Mouse (Mus musculus) lung, embryonic 16.5 days (tissue): ENCODE results near the gene Sf3a1. TPM values are rescaled to one million over a fixed set of nuclear protein-coding genes. Genes with fewer than 3 reads are reported as not detected.
A peak's percentile ranks its signal among the peaks of the same experiment; 100 is the strongest.

Source experiments
- ATAC-seq: fragments of 200-750 bp; cut with Nextera tagmentation; 2 replicates; pipeline ENCODE4 v1.8.0; 2017; ENCODE audit warnings: low read depth, mild to moderate bottlenecking, moderate library complexity
- H3K27ac ChIP-seq: fragments of 300-500 bp; sonication (generic); 2 replicates; pipeline ENCODE4 v1.5.1; 2014; ENCODE audit warnings: mild to moderate bottlenecking, control low read depth, low read length
- H3K27me3 ChIP-seq: fragments of 300-500 bp; sonication (generic); 2 replicates; pipeline ENCODE4 v1.6.1; 2014; ENCODE audit warnings: low read depth, low read length, mixed read lengths; ENCODE audit not compliant: control insufficient read depth, insufficient read depth
- H3K36me3 ChIP-seq: fragments of 300-500 bp; sonication (generic); 2 replicates; pipeline ENCODE4 v1.6.1; 2014; ENCODE audit warnings: low read length; ENCODE audit not compliant: control insufficient read depth, insufficient read depth
- H3K4me1 ChIP-seq: fragments of 300-500 bp; sonication (generic); replicated peaks from 2 replicates; pipeline ENCODE4 v1.6.1; 2014; ENCODE audit warnings: low read length, mixed read lengths; ENCODE audit not compliant: control insufficient read depth, insufficient read depth
- H3K4me2 ChIP-seq: fragments of 300-500 bp; sonication (generic); 2 replicates; pipeline ENCODE4 v1.6.1; 2014; ENCODE audit warnings: low read depth, low read length, control low read depth
- H3K4me3 ChIP-seq: fragments of 300-500 bp; sonication (generic); 2 replicates; pipeline ENCODE4 v1.5.1; 2014; ENCODE audit warnings: mild to moderate bottlenecking, low read length, control low read depth
- H3K9ac ChIP-seq: fragments of 300-500 bp; sonication (generic); 2 replicates; pipeline ENCODE4 v1.6.1; 2014; ENCODE audit warnings: low read length, control low read depth
- H3K9me3 ChIP-seq: fragments of 300-500 bp; sonication (generic); 2 replicates; pipeline ENCODE4 v1.6.1; 2016; ENCODE audit warnings: low read length; ENCODE audit not compliant: control insufficient read depth
- WGBS: fragments of 180-500 bp; shearing (Covaris S2); extraction: QIAGEN DNeasy Blood & Tissue Kit; methylation state at CpG from one replicate; pipeline ENCODE4 v1.1.7; 2014; 5-methylcytosine and 5-hydroxymethylcytosine counted together
- polyA plus RNA-seq: library from polyadenylated mRNA; unstranded; fragments of >200 nt; fragmentation: Nextera tagmentation; extraction: Ambion mirVana; gene quantifications from 2 replicates; pipeline ENCODE4 v1.2.1, GENCODE M21; 2015

Sf3a1 gene
- polyA plus RNA-seq, 1 experiment from 2014 or later: 48.9 TPM

- ATAC-seq: no peak
- H3K4me1 ChIP-seq: peaks cover 13% of the 10 kb centered on the region
- H3K9ac ChIP-seq: no peak overlapping the region
- H3K4me3 ChIP-seq: no peak overlapping the region
- H3K27me3 ChIP-seq: no peaks in the 10 kb centered on the region
- no peak overlapping the region for H3K27ac ChIP-seq
- H3K4me2 ChIP-seq: no peak overlapping the region
- WGBS: 72% methylated on average over 3 of the region's 3 CpGs
- no peaks in the 10 kb centered on the region for H3K36me3 ChIP-seq
- no peaks in the 10 kb centered on the region for H3K9me3 ChIP-seq
Observed at GRCm38 (mm10) chr11:4192757-4193156, 32.6 kb downstream of the Sf3a1 start.

- Histone ChIP-seq H3K4me3 (no peak overlapping the region), H3K36me3 (no peaks in the 10 kb centered on the region), H3K27ac (no peak overlapping the region), H3K9ac (no peak overlapping the region), H3K4me2 (no peak overlapping the region), H3K27me3 (no peaks in the 10 kb centered on the region), H3K4me1 (peaks cover 9% of the 10 kb centered on the region), H3K9me3 (no peaks in the 10 kb centered on the region)
- no peak for ATAC-seq
Observed at GRCm38 (mm10) chr11:4193420-4193819, 33.3 kb downstream of the Sf3a1 start.

- ATAC-seq: no peak
- 87% methylated on average over 3 of the region's 3 CpGs for WGBS
- H3K4me1 ChIP-seq: peaks cover 9% of the 10 kb centered on the region
Observed at GRCm38 (mm10) chr11:4195597-4196031, 35.5 kb downstream of the Sf3a1 start.

GRCm38 (mm10) chr11:4196636-4197035 lies 36.5 kb downstream of the Sf3a1 start:
- peaks cover 9% of the 10 kb centered on the region for H3K4me1 ChIP-seq
- H3K4me2 ChIP-seq: no peak overlapping the region
- peak; percentile 88 for ATAC-seq
- H3K9me3 ChIP-seq: no peaks in the 10 kb centered on the region
- H3K36me3 ChIP-seq: no peaks in the 10 kb centered on the region
- H3K27me3 ChIP-seq: no peaks in the 10 kb centered on the region
- H3K4me3 ChIP-seq: no peak overlapping the region
- 48% methylated on average over 8 of the region's 8 CpGs for WGBS
- no peak overlapping the region for H3K9ac ChIP-seq
- peak overlapping the region; percentile 65 for H3K27ac ChIP-seq

More at GRCm38 (mm10) chr11:4195597-4196031, 35.5 kb downstream of the Sf3a1 start:
- Histone ChIP-seq H3K27ac (no peak overlapping the region), H3K9ac (no peak overlapping the region), H3K4me2 (no peak overlapping the region), H3K4me3 (no peak overlapping the region), H3K36me3 (no peaks in the 10 kb centered on the region), H3K27me3 (no peaks in the 10 kb centered on the region), H3K9me3 (no peaks in the 10 kb centered on the region)

GRCm38 (mm10) chr11:4197691-4198090 lies 37.5 kb downstream of the Sf3a1 start:
- Histone ChIP-seq H3K9ac (no peak overlapping the region), H3K36me3 (no peaks in the 10 kb centered on the region), H3K4me3 (no peak overlapping the region), H3K27ac (peak overlapping the region; percentile 45), H3K9me3 (no peaks in the 10 kb centered on the region), H3K4me1 (peaks cover 14% of the 10 kb centered on the region), H3K27me3 (no peaks in the 10 kb centered on the region), H3K4me2 (no peak overlapping the region)
- ATAC-seq: peak; percentile 41; the same call in 1 of the 2 replicates
- 69% methylated on average over 1 of the region's 1 CpGs for WGBS

- no peak for ATAC-seq
Observed at GRCm38 (mm10) chr11:4201981-4202700, 42.0 kb downstream of the Sf3a1 start.

GRCm38 (mm10) chr11:4202995-4203704 lies 43.0 kb downstream of the Sf3a1 start:
- Histone ChIP-seq H3K36me3 (peaks cover 6% of the 10 kb centered on the region; the same call in 1 of the 2 replicates), H3K9me3 (no peaks in the 10 kb centered on the region), H3K9ac (peak overlapping the region; percentile 13; the same call in 1 of the 2 replicates), H3K27me3 (no peaks in the 10 kb centered on the region), H3K4me1 (peaks cover 16% of the 10 kb centered on the region; the same call in 1 of the 2 replicates), H3K4me2 (no peak overlapping the region), H3K27ac (peak overlapping the region; percentile 47; the same call in 1 of the 2 replicates), H3K4me3 (no peak overlapping the region)
- no peak for ATAC-seq
- 70% methylated on average over 12 of the region's 12 CpGs for WGBS

More at GRCm38 (mm10) chr11:4201981-4202700, 42.0 kb downstream of the Sf3a1 start:
- Histone ChIP-seq H3K4me1 (peaks cover 18% of the 10 kb centered on the region; the same call in 1 of the 2 replicates), H3K4me3 (no peak overlapping the region), H3K27ac (no peak overlapping the region), H3K27me3 (no peaks in the 10 kb centered on the region), H3K36me3 (peaks cover 3% of the 10 kb centered on the region; the same call in 1 of the 2 replicates), H3K4me2 (no peak overlapping the region), H3K9ac (no peak overlapping the region), H3K9me3 (no peaks in the 10 kb centered on the region)
- 49% methylated on average over 11 of the region's 11 CpGs for WGBS

GRCm38 (mm10) chr11:4203705-4204074 lies 43.5 kb downstream of the Sf3a1 start:
- Histone ChIP-seq H3K27ac (peak overlapping the region; percentile 47), H3K9ac (peak overlapping the region; percentile 13; the same call in 1 of the 2 replicates), H3K9me3 (no peaks in the 10 kb centered on the region), H3K4me1 (peaks cover 16% of the 10 kb centered on the region; the same call in 1 of the 2 replicates), H3K27me3 (no peaks in the 10 kb centered on the region), H3K4me2 (no peak overlapping the region), H3K36me3 (peaks cover 8% of the 10 kb centered on the region; the same call in 1 of the 2 replicates), H3K4me3 (no peak overlapping the region)
- WGBS: 26% methylated on average over 2 of the region's 2 CpGs
- ATAC-seq: peak; percentile 72

- WGBS: 67% methylated on average over 5 of the region's 5 CpGs
- Histone ChIP-seq H3K27ac (peak overlapping the region; percentile 56), H3K4me3 (no peak overlapping the region), H3K27me3 (no peaks in the 10 kb centered on the region), H3K4me1 (peaks cover 16% of the 10 kb centered on the region; the same call in 1 of the 2 replicates), H3K36me3 (peaks cover 8% of the 10 kb centered on the region; the same call in 1 of the 2 replicates), H3K9me3 (no peaks in the 10 kb centered on the region), H3K9ac (no peak overlapping the region), H3K4me2 (no peak overlapping the region)
- ATAC-seq: peak; percentile 53; the same call in 1 of the 2 replicates
Observed at GRCm38 (mm10) chr11:4205097-4205655, 45.0 kb downstream of the Sf3a1 start.
